20 mouse cellular contexts compared by ENCODE assay signal in genomic region chr6:131338787-131339186, GRCm38 (mm10). TPM values are rescaled to one million over a fixed set of nuclear protein-coding genes. Genes with fewer than 3 reads are reported as not detected.
DNase-seq lines count a peak whose midpoint lies in the region; ATAC-seq and TF ChIP-seq lines count a peak whose summit lies in the region.
"Had no signal": no experiment of that assay in that cellular context is flagged by ENCODE, and none has a peak within 500 bp of the region (broad histone marks: within the 10 kb centered on the region; RNA-seq: fewer than 3 reads in every experiment).

No protein-coding gene starts in this region.

- H3K9me3 ChIP-seq in intestine, embryonic 15.5 days: no peaks in the 10 kb centered on the region
- H3K9me3 ChIP-seq in intestine, postnatal 0 days (ENCODE audit: control insufficient read depth): no peaks in the 10 kb centered on the region
- no peaks in the 10 kb centered on the region; the same call in 1 of the 2 replicates for H3K9me3 ChIP-seq in forebrain, postnatal 0 days (ENCODE audit: low read length)
- H3K9me3 ChIP-seq in neural tube, embryonic 15.5 days (replicated peaks): no peaks in the 10 kb centered on the region
- H3K9me3 ChIP-seq: embryonic facial prominence, embryonic 10.5 days; embryonic facial prominence, embryonic 12.5 days had no signal

- H3K4me1 ChIP-seq in intestine, embryonic 15.5 days (replicated peaks): no peaks in the 10 kb centered on the region
- H3K4me1 ChIP-seq in intestine, postnatal 0 days (replicated peaks; ENCODE audit: control insufficient read depth, insufficient read depth, low read length): 0 out of 2 replicates have a peak, but pooled peaks cover 4% of the 10 kb centered on the region
- no peaks in the 10 kb centered on the region for H3K4me1 ChIP-seq in forebrain, postnatal 0 days (ENCODE audit: insufficient read depth)
- no peaks in the 10 kb centered on the region for H3K4me1 ChIP-seq in neural tube, embryonic 15.5 days
- H3K4me1 ChIP-seq: embryonic facial prominence, embryonic 10.5 days; embryonic facial prominence, embryonic 12.5 days; forebrain, embryonic 10.5 days; forebrain, embryonic 12.5 days had no signal

- 63% methylated on average over 1 of the region's 1 CpGs for WGBS in intestine, embryonic 15.5 days
- WGBS in intestine, postnatal 0 days: 36% methylated on average over 1 of the region's 1 CpGs
- 72% methylated on average over 1 of the region's 1 CpGs for WGBS in forebrain, postnatal 0 days
- 82% methylated on average over 1 of the region's 1 CpGs for WGBS in neural tube, embryonic 15.5 days

- no peak overlapping the region for H3K9ac ChIP-seq in intestine, embryonic 15.5 days
- no peak overlapping the region for H3K9ac ChIP-seq in intestine, postnatal 0 days (ENCODE audit: low read depth, low read length)
- no peak overlapping the region for H3K9ac ChIP-seq in forebrain, postnatal 0 days
- no peak overlapping the region for H3K9ac ChIP-seq in neural tube, embryonic 15.5 days (replicated peaks)
- H3K9ac ChIP-seq: embryonic facial prominence, embryonic 12.5 days; forebrain, embryonic 12.5 days had no signal

- ATAC-seq in intestine, embryonic 15.5 days: peak; percentile 48
- peak; percentile 66 for ATAC-seq in intestine, postnatal 0 days
- ATAC-seq in forebrain, postnatal 0 days: no peak
- ATAC-seq in neural tube, embryonic 15.5 days (ENCODE audit: low FRiP score): no peak
- ATAC-seq: forebrain, embryonic 14.5 days; forebrain, embryonic 16.5 days had no signal

- no peak for DNase-seq in forebrain, postnatal 0 days
- no peak for DNase-seq in cerebellum, postnatal 36 days
- DNase-seq: adrenal gland, adult 2 months; adrenal gland, postnatal 10 days; adrenal gland, postnatal 25 days; cerebellum, adult 11 months; cerebellum, adult 18-20 months; cerebellum, adult 8-10 months; cerebellum, adult 9-11 months; cerebellum, postnatal 14 days had no signal

- H3K36me3 ChIP-seq in intestine, embryonic 15.5 days: no peaks in the 10 kb centered on the region
- H3K36me3 ChIP-seq in intestine, postnatal 0 days (ENCODE audit: control insufficient read depth, insufficient read depth): no peaks in the 10 kb centered on the region
- H3K36me3 ChIP-seq in forebrain, postnatal 0 days (ENCODE audit: insufficient read depth): no peaks in the 10 kb centered on the region
- no peaks in the 10 kb centered on the region for H3K36me3 ChIP-seq in neural tube, embryonic 15.5 days
- H3K36me3 ChIP-seq: embryonic facial prominence, embryonic 10.5 days; embryonic facial prominence, embryonic 12.5 days; forebrain, embryonic 10.5 days; forebrain, embryonic 12.5 days had no signal

- TF ChIP-seq CTCF in intestine, postnatal 0 days (IDR thresholded peaks at IDR 0.05; ENCODE audit: low read depth): no peak
- TF ChIP-seq CTCF in forebrain, postnatal 0 days (IDR thresholded peaks at IDR 0.05; ENCODE audit: low read depth): no peak

- H3K4me3 ChIP-seq in intestine, embryonic 15.5 days (replicated peaks): no peak overlapping the region
- no peak overlapping the region for H3K4me3 ChIP-seq in intestine, postnatal 0 days (ENCODE audit: low read depth, low read length)
- H3K4me3 ChIP-seq in forebrain, postnatal 0 days (ENCODE audit: low read depth, low read length): no peak overlapping the region
- no peak overlapping the region for H3K4me3 ChIP-seq in neural tube, embryonic 15.5 days (replicated peaks)
- H3K4me3 ChIP-seq: embryonic facial prominence, embryonic 10.5 days; embryonic facial prominence, embryonic 12.5 days; erythroblast, embryonic 14.5 days; forebrain, embryonic 10.5 days; forebrain, embryonic 12.5 days had no signal

- no peaks in the 10 kb centered on the region for H3K27me3 ChIP-seq in intestine, embryonic 15.5 days (replicated peaks)
- no peaks in the 10 kb centered on the region for H3K27me3 ChIP-seq in intestine, postnatal 0 days (replicated peaks; ENCODE audit: control insufficient read depth, insufficient read depth, low read length)
- no peaks in the 10 kb centered on the region for H3K27me3 ChIP-seq in forebrain, postnatal 0 days (ENCODE audit: insufficient read depth, low read length)
- no peaks in the 10 kb centered on the region for H3K27me3 ChIP-seq in neural tube, embryonic 15.5 days (replicated peaks)
- H3K27me3 ChIP-seq: embryonic facial prominence, embryonic 12.5 days; forebrain, embryonic 12.5 days had no signal

- H3K27ac ChIP-seq in intestine, embryonic 15.5 days: no peak overlapping the region
- no peak overlapping the region for H3K27ac ChIP-seq in intestine, postnatal 0 days (ENCODE audit: low read depth, low read length)
- H3K27ac ChIP-seq in forebrain, postnatal 0 days (ENCODE audit: low read depth, low read length): no peak overlapping the region
- H3K27ac ChIP-seq in neural tube, embryonic 15.5 days (replicated peaks): no peak overlapping the region
- H3K27ac ChIP-seq: embryonic facial prominence, embryonic 10.5 days; embryonic facial prominence, embryonic 12.5 days; forebrain, embryonic 10.5 days; forebrain, embryonic 12.5 days had no signal

- H3K4me2 ChIP-seq in intestine, embryonic 15.5 days (replicated peaks): no peak overlapping the region
- no peak overlapping the region for H3K4me2 ChIP-seq in intestine, postnatal 0 days (replicated peaks; ENCODE audit: low read depth)
- H3K4me2 ChIP-seq in forebrain, postnatal 0 days (ENCODE audit: low read depth): no peak overlapping the region
- no peak overlapping the region for H3K4me2 ChIP-seq in neural tube, embryonic 15.5 days
- H3K4me2 ChIP-seq: embryonic facial prominence, embryonic 12.5 days; forebrain, embryonic 12.5 days had no signal

RNA-seq across cellular contexts. Expression of gene Styk1, which starts 14.6 kb away (rescaled TPM):
- polyA plus RNA-seq in intestine, embryonic 15.5 days (2015; fragmentation: Nextera tagmentation; extraction: Ambion mirVana): 11.3 and 13.8 TPM in 2 replicates
- polyA plus RNA-seq in intestine, postnatal 0 days (2015; fragmentation: Nextera tagmentation; extraction: Ambion mirVana): 14.1 and 14.9 TPM in 2 replicates
- total RNA-seq in forebrain, postnatal 0 days (2014; rRNA removed): 7.1 and 10.5 TPM in 2 replicates
- polyA plus RNA-seq in forebrain, postnatal 0 days (2015; fragmentation: Nextera tagmentation; extraction: Ambion mirVana): 4.5 and 6.3 TPM in 2 replicates
- 4.2 and 5.4 TPM in 2 replicates for polyA plus RNA-seq in neural tube, embryonic 15.5 days (2015; fragmentation: Nextera tagmentation; extraction: Ambion mirVana)
- polyA plus RNA-seq: adrenal gland, adult 2 months; erythroblast, embryonic 14.5 days had no signal

RNA-seq across cellular contexts. Expression of gene Magohb, which starts 45.7 kb away (rescaled TPM):
- 53.8 and 68.5 TPM in 2 replicates for polyA plus RNA-seq in intestine, embryonic 15.5 days (2015; fragmentation: Nextera tagmentation; extraction: Ambion mirVana)
- polyA plus RNA-seq in intestine, postnatal 0 days (2015; fragmentation: Nextera tagmentation; extraction: Ambion mirVana): 37.3 and 40.0 TPM in 2 replicates
- total RNA-seq in forebrain, postnatal 0 days (2014; rRNA removed): 20.8 and 31.4 TPM in 2 replicates
- 41.7 and 48.2 TPM in 2 replicates for polyA plus RNA-seq in forebrain, postnatal 0 days (2015; fragmentation: Nextera tagmentation; extraction: Ambion mirVana)
- 38.8 and 41.8 TPM in 2 replicates for polyA plus RNA-seq in neural tube, embryonic 15.5 days (2015; fragmentation: Nextera tagmentation; extraction: Ambion mirVana)
- polyA plus RNA-seq: adrenal gland, adult 2 months had no signal

RNA-seq across cellular contexts. Expression of gene Ybx3, which starts 49.5 kb away (rescaled TPM):
- 52.7 and 57.6 TPM in 2 replicates for polyA plus RNA-seq in intestine, embryonic 15.5 days (2015; fragmentation: Nextera tagmentation; extraction: Ambion mirVana)
- 33.9 and 39.9 TPM in 2 replicates for polyA plus RNA-seq in intestine, postnatal 0 days (2015; fragmentation: Nextera tagmentation; extraction: Ambion mirVana)
- 89.3 and 116 TPM in 2 replicates for total RNA-seq in forebrain, postnatal 0 days (2014; rRNA removed)
- 36.2 and 37.3 TPM in 2 replicates for polyA plus RNA-seq in forebrain, postnatal 0 days (2015; fragmentation: Nextera tagmentation; extraction: Ambion mirVana)
- 23.2 and 25.8 TPM in 2 replicates for polyA plus RNA-seq in neural tube, embryonic 15.5 days (2015; fragmentation: Nextera tagmentation; extraction: Ambion mirVana)

Comparison
In these comparisons a context has a peak if more than half of its experiments do, and no peak if none do; other contexts are left out.
1. ATAC-seq: peak in intestine, embryonic 15.5 days (single experiment) and intestine, postnatal 0 days (single experiment); none in forebrain, postnatal 0 days (single experiment) and neural tube, embryonic 15.5 days (single experiment).